Mouse (Mus musculus) lung, embryonic 15.5 days (tissue): Measurements from ENCODE around the gene Dlg2. TPM values are rescaled to one million over a fixed set of nuclear protein-coding genes. Genes with fewer than 3 reads are reported as not detected.

Experiments
- ATAC-seq: fragments of 200-750 bp; cut with Nextera tagmentation; 2 replicates; pipeline ENCODE4 v1.8.0; 2017; ENCODE audit warnings: moderate number of reproducible peaks, borderline replicate concordance; ENCODE audit not compliant: low FRiP score, low TSS enrichment; ENCODE audit errors: extremely low read depth
- H3K27ac ChIP-seq: fragments of 300-500 bp; sonication (generic); 2 replicates; pipeline ENCODE4 v1.5.1; 2015; ENCODE audit warnings: moderate library complexity, mild to moderate bottlenecking, inconsistent platforms
- H3K27me3 ChIP-seq: fragments of 300-500 bp; sonication (generic); 2 replicates; pipeline ENCODE4 v1.6.1; 2015; ENCODE audit warnings: inconsistent platforms
- H3K36me3 ChIP-seq: fragments of 300-500 bp; sonication (generic); 2 replicates; pipeline ENCODE4 v1.6.1; 2015; ENCODE audit warnings: inconsistent platforms
- H3K4me1 ChIP-seq: fragments of 300-500 bp; sonication (generic); 2 replicates; pipeline ENCODE4 v1.6.1; 2015; ENCODE audit warnings: inconsistent platforms
- H3K4me2 ChIP-seq: fragments of 300-500 bp; sonication (generic); 2 replicates; pipeline ENCODE4 v1.6.1; 2015; ENCODE audit warnings: inconsistent platforms, mild to moderate bottlenecking, moderate library complexity
- H3K4me3 ChIP-seq: fragments of 300-500 bp; sonication (generic); 2 replicates; pipeline ENCODE4 v1.5.1; 2015; ENCODE audit warnings: mild to moderate bottlenecking, inconsistent platforms
- H3K9ac ChIP-seq: fragments of 300-500 bp; sonication (generic); 2 replicates; pipeline ENCODE4 v1.6.1; 2015; ENCODE audit warnings: inconsistent platforms
- H3K9me3 ChIP-seq: fragments of 300-500 bp; sonication (generic); 2 replicates; pipeline ENCODE4 v1.6.1; 2016; ENCODE audit warnings: inconsistent platforms
- WGBS: fragments of 180-500 bp; shearing (Covaris S2); methylation state at CpG from one replicate; pipeline ENCODE4 v1.1.7; 2015; 5-methylcytosine and 5-hydroxymethylcytosine counted together
- polyA plus RNA-seq: library from polyadenylated mRNA; unstranded; fragments of >200 nt; fragmentation: Nextera tagmentation; extraction: Ambion mirVana; gene quantifications from 2 replicates; pipeline ENCODE4 v1.2.1, GENCODE M21; 2015

Gene Dlg2
- polyA plus RNA-seq, 1 experiment from 2014 or later = 2.3 TPM

- H3K27me3 ChIP-seq = peaks cover 8% of the 10 kb centered on the region; the same call in 1 of the 2 replicates
- H3K36me3 ChIP-seq = no peaks in the 10 kb centered on the region
- no peaks in the 10 kb centered on the region for H3K9me3 ChIP-seq
- no peak overlapping the region for H3K4me3 ChIP-seq
- H3K9ac ChIP-seq = no peak overlapping the region
- peak overlapping the region; percentile 62 for H3K4me2 ChIP-seq
- H3K4me1 ChIP-seq = no peaks in the 10 kb centered on the region
- WGBS = 44% methylated on average over 5 of the region's 5 CpGs
- H3K27ac ChIP-seq = no peak overlapping the region
- no peak for ATAC-seq
Observed at GRCm38 (mm10) chr7:92180029-92180428, 1703.6 kb downstream of the Dlg2 start.

- WGBS = 18% methylated on average over 29 of the region's 29 CpGs
- peak overlapping the region; percentile 39 for H3K4me3 ChIP-seq
- H3K9ac ChIP-seq = no peak overlapping the region; the same call in 1 of the 2 replicates
- no peaks in the 10 kb centered on the region for H3K36me3 ChIP-seq
- H3K4me1 ChIP-seq = no peaks in the 10 kb centered on the region
- H3K27ac ChIP-seq = no peak overlapping the region
- H3K27me3 ChIP-seq = peaks cover 8% of the 10 kb centered on the region; the same call in 1 of the 2 replicates
- H3K9me3 ChIP-seq = no peaks in the 10 kb centered on the region
- ATAC-seq = peak; percentile 42; the same call in 1 of the 2 replicates
- peak overlapping the region; percentile 62 for H3K4me2 ChIP-seq
Observed at GRCm38 (mm10) chr7:92180591-92181587, 1704.4 kb downstream of the Dlg2 start.

- Histone ChIP-seq H3K4me2 (0 out of 2 replicates have a peak overlapping the region, but pooled peaks have one; percentile 62), H3K36me3 (no peaks in the 10 kb centered on the region), H3K9ac (no peak overlapping the region), H3K27ac (no peak overlapping the region), H3K4me3 (no peak overlapping the region), H3K4me1 (no peaks in the 10 kb centered on the region), H3K9me3 (no peaks in the 10 kb centered on the region), H3K27me3 (peaks cover 8% of the 10 kb centered on the region; the same call in 1 of the 2 replicates)
- no peak for ATAC-seq
- 10% methylated on average over 10 of the region's 10 CpGs for WGBS
Observed at GRCm38 (mm10) chr7:92181959-92182612, 1705.6 kb downstream of the Dlg2 start.

GRCm38 (mm10) chr7:92184371-92185059 lies 1708.0 kb downstream of the Dlg2 start:
- H3K36me3 ChIP-seq = no peaks in the 10 kb centered on the region
- no peaks in the 10 kb centered on the region for H3K9me3 ChIP-seq
- no peak for ATAC-seq
- H3K4me3 ChIP-seq = no peak overlapping the region
- WGBS = 83% methylated on average over 7 of the region's 7 CpGs
- H3K4me1 ChIP-seq = no peaks in the 10 kb centered on the region
- no peak overlapping the region for H3K9ac ChIP-seq
- no peak overlapping the region for H3K27ac ChIP-seq
- no peak overlapping the region for H3K4me2 ChIP-seq
- peaks cover 8% of the 10 kb centered on the region; the same call in 1 of the 2 replicates for H3K27me3 ChIP-seq

GRCm38 (mm10) chr7:92186341-92186740 lies 1709.9 kb downstream of the Dlg2 start:
- Histone ChIP-seq H3K9ac (no peak overlapping the region), H3K36me3 (no peaks in the 10 kb centered on the region), H3K4me1 (no peaks in the 10 kb centered on the region), H3K27ac (no peak overlapping the region), H3K27me3 (peaks cover 5% of the 10 kb centered on the region; the same call in 1 of the 2 replicates), H3K4me3 (no peak overlapping the region), H3K4me2 (no peak overlapping the region), H3K9me3 (no peaks in the 10 kb centered on the region)
- ATAC-seq = no peak
- 85% methylated on average over 5 of the region's 5 CpGs for WGBS

- no peak overlapping the region for H3K27ac ChIP-seq
- no peaks in the 10 kb centered on the region for H3K4me1 ChIP-seq
- no peaks in the 10 kb centered on the region for H3K36me3 ChIP-seq
- H3K9me3 ChIP-seq = no peaks in the 10 kb centered on the region
- no peaks in the 10 kb centered on the region for H3K27me3 ChIP-seq
- H3K4me2 ChIP-seq = no peak overlapping the region
- H3K9ac ChIP-seq = no peak overlapping the region
- 60% methylated on average over 6 of the region's 6 CpGs for WGBS
- ATAC-seq = no peak
- no peak overlapping the region for H3K4me3 ChIP-seq
Observed at GRCm38 (mm10) chr7:92189149-92189548, 1712.7 kb downstream of the Dlg2 start.

GRCm38 (mm10) chr7:92196004-92196403 lies 1719.5 kb downstream of the Dlg2 start:
- Histone ChIP-seq H3K27me3 (no peaks in the 10 kb centered on the region), H3K4me3 (no peak overlapping the region), H3K27ac (no peak overlapping the region), H3K36me3 (no peaks in the 10 kb centered on the region), H3K9ac (no peak overlapping the region), H3K4me1 (no peaks in the 10 kb centered on the region), H3K9me3 (no peaks in the 10 kb centered on the region), H3K4me2 (no peak overlapping the region)
- no peak for ATAC-seq
- 66% methylated on average over 4 of the region's 4 CpGs for WGBS

GRCm38 (mm10) chr7:92197621-92198020 lies 1721.1 kb downstream of the Dlg2 start:
- 54% methylated on average over 3 of the region's 3 CpGs for WGBS
- Histone ChIP-seq H3K27me3 (no peaks in the 10 kb centered on the region), H3K4me3 (no peak overlapping the region), H3K4me1 (no peaks in the 10 kb centered on the region), H3K4me2 (no peak overlapping the region), H3K27ac (no peak overlapping the region), H3K9me3 (no peaks in the 10 kb centered on the region), H3K36me3 (no peaks in the 10 kb centered on the region), H3K9ac (no peak overlapping the region)
- ATAC-seq = no peak

GRCm38 (mm10) chr7:92199131-92199530 lies 1722.7 kb downstream of the Dlg2 start:
- no peak for ATAC-seq
- Histone ChIP-seq H3K4me2 (no peak overlapping the region), H3K36me3 (no peaks in the 10 kb centered on the region), H3K4me3 (no peak overlapping the region), H3K9me3 (no peaks in the 10 kb centered on the region), H3K27me3 (no peaks in the 10 kb centered on the region), H3K9ac (no peak overlapping the region), H3K4me1 (no peaks in the 10 kb centered on the region), H3K27ac (no peak overlapping the region)
- 72% methylated on average over 1 of the region's 1 CpGs for WGBS

- no peak overlapping the region for H3K9ac ChIP-seq
- H3K36me3 ChIP-seq = no peaks in the 10 kb centered on the region
- no peak overlapping the region for H3K4me3 ChIP-seq
- no peaks in the 10 kb centered on the region for H3K9me3 ChIP-seq
- H3K27me3 ChIP-seq = no peaks in the 10 kb centered on the region
- no peak overlapping the region for H3K4me2 ChIP-seq
- 76% methylated on average over 5 of the region's 5 CpGs for WGBS
- H3K27ac ChIP-seq = no peak overlapping the region
- H3K4me1 ChIP-seq = no peaks in the 10 kb centered on the region
- ATAC-seq = no peak
Observed at GRCm38 (mm10) chr7:92210701-92211100, 1734.2 kb downstream of the Dlg2 start.

- no peaks in the 10 kb centered on the region for H3K4me1 ChIP-seq
- no peak overlapping the region for H3K4me3 ChIP-seq
- H3K27ac ChIP-seq = no peak overlapping the region
- no peak overlapping the region for H3K4me2 ChIP-seq
- no peak for ATAC-seq
- no peak overlapping the region for H3K9ac ChIP-seq
- no peaks in the 10 kb centered on the region for H3K9me3 ChIP-seq
- H3K36me3 ChIP-seq = no peaks in the 10 kb centered on the region
- no peaks in the 10 kb centered on the region for H3K27me3 ChIP-seq
- 81% methylated on average over 5 of the region's 5 CpGs for WGBS
Observed at GRCm38 (mm10) chr7:92213751-92214150, 1737.3 kb downstream of the Dlg2 start.
